Mouse (Mus musculus) urinary bladder, postnatal 25 days (tissue): Measurements from ENCODE around the gene Hpcal4.
A peak's percentile ranks its signal among the peaks of the same experiment; 100 is the strongest.
"Not testable (repeated sequence)": the region's sequence is repeated elsewhere in the genome, so short reads cannot be mapped to it uniquely, and the experiment has no call there.

Source experiments
- DNase-seq: peaks from one replicate; pipeline ENCODE4 v3.0.0; 2022; ENCODE audit warnings: low spot score

The Hpcal4 gene

DNA sequence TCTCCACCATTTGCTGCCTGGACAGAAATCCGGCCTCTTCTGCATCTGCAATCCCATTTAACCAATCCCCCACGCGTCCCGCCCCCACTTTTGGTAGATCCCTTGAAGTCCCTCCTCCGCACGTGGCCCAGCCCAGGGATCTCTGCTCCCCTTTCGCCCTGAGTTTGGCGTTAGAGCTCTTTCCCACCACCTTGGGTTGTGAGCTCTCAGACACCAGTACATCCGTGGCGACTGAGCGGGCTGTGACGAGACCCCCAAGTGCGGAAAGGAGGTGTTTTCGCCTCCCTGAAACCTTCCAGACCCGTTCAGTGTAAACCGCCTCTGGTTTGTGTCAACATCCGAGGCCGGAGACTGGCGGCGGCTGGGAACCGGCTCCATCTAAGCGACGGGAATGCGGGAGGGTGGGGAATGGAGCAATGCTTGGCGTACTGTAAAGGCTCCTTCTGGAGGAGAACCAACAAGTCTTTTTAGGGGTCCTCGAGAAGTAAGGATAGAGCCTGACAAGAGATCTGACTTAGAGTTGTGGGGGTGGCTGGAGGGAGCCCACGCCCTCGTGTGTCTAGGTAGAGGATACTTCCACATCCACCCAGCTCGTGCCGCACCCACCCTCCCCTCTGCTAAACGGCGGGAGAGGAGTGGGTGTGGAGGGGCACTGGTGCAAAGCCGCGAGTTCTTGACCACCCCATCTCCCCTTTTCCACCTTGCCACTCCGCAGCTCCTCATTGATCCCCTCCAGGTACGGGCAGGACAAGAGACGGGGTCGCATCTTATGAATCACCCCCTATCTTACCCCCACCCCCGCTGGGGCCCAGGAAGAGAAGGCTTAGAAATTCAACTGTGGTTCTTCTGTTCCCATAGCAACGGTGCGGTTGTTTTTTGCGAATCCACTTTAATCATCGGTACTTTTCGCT lies at the start of gene Hpcal4:
Gene Hpcal4, plus strand, starts transcription at position 900 of the 911 bp plus-strand sequence.
- no peak for DNase-seq

GRCm38 (mm10) chr4:123137551-123137950 lies 45.5 kb upstream of the Hpcal4 start:
- DNase-seq = no peak

DNA sequence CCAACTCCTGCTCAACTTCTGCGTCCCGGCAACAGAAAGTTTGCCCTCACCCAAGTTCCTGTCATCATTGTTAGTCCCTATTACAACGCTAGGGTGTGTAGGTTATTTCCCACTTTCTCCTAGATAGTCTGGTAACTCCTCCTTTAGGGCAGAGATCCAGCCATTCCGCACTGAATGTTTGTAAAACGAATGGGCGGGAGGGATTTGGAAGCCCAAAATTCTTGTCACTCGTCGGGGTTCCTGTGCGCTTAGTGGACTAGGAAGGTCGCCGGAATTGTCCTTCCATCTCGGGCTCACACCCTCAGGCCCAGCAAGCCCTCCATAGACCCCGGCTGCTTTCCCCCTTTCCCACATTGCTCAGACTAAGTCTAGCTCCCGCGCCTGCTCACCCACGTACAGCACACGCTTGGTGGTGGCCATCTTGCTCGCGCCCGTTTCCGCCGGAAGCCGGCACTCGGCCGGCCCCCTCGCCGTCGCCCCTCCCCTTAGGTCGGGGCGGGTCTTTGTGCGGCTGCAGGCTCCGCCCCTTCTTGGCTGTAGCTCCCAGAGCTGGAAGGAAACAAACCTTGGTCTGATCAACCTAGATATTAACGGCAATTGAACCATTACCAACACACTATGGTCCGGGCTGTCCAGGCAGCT lies 43.4 kb upstream of the Hpcal4 start, which contains the start of gene Ppie:
Gene Ppie, minus strand, starts transcription at position 439 of the 642 bp plus-strand sequence.
- peak; percentile 73 for DNase-seq

DNA sequence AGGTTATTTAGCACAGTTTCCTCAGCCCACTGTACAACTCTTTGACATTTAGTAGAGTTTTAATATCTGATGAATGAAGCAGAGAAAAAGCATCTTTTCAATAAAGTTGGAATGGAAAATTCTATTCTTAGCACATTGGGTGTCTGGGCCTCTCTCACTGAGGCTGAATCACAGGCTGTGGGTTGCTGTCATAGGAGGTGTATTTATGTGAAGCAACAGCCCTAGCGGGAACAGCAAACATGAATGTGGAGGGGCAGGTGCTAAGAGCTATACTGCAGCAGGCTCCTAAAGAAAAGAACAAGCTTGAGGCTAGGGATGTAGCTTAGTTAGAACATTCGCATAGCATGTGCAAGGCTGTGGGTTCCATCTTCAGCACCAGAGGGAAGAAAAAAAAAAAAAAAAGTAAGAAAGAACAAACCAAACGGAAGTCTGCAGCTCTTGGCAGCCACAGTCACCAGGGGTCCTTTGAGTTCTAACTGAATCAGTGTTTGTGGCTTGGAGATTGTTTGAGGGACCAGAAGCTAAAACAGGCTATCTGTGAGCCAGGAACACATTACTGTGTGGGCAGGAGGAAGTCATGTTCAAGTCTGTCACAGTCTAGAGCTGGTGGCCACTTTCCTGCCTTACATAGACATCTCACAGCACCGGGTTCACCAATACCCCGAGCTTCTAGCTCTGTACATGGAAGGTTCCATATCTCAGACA lies 35.4 kb upstream of the Hpcal4 start:
- no peak for DNase-seq

DNA sequence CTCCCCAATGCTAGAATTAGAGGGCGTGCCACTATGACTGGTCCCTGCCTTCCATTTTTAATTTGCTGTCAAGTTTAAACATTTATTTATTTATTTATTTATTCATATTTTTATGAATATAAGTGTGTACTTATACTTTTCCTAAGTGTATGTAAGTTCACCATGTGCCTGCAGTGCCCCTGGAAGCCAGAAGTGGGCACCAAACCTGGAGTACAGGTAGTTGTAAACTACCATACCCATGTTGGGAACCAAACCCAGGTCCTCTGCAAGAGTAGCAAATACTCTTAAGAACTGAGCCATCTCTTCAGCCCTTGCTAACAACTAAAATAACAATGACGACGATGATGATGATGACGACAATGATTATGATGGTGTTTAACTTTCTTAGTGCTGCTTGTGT lies 31.0 kb upstream of the Hpcal4 start:
- no peak for DNase-seq

DNA sequence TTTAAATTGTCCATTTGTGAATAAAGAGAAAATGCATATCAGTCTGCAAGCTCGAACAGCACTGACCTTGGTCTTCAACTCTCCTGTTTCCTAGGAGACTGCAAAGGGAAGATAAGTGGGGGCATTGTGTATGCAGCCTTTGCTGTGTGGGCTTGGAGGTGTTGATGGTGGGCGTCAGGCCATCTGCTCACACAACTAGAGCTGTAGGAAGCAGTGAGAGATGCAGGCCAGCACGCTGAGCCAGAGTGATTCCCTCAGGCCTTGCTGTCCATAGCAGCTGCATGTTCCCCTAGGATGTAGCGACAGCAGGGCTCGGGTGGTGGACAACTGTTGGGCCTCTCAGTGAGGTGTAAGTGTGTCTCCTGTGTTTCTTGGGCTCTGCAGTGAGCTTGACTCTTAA lies 30.1 kb upstream of the Hpcal4 start:
- DNase-seq = no peak

DNA sequence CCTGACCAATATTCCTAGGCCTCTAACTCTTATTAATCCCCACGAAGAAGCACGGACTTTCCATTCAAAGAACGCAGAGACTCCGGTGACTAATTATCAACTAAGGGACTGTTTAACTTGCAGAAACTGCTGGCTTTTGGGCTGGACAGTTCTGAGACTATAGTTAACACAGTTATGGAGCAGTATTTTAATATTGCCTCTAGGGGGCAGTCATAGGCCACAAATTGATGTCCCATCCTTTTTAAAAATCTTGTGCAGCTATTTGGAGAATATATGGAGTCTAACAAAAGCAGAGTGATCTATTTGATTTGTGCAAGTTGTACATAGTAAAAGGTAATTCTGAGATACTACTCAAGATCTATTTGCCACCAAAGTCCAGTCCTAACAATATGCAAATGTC lies 28.0 kb upstream of the Hpcal4 start:
- peak; percentile 8 for DNase-seq

DNA sequence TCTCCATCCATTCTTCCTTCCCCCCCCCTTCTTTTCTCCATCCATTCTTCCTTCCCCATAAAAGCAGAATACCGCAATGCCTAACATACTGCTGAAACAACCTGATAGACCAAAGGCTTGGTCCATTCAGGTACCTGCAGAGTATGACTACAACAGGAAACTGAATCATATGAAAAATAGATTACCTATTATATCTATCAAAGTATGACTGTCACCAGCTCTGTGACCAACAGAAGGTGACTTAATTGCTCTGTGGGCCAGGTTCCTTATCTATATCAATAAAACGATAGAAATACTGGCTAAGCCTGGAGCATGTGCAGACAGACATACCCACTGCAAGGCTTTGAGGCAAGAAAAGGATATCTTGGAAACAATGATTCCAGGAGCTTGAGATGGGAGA lies 27.6 kb upstream of the Hpcal4 start:
- no peak for DNase-seq

DNA sequence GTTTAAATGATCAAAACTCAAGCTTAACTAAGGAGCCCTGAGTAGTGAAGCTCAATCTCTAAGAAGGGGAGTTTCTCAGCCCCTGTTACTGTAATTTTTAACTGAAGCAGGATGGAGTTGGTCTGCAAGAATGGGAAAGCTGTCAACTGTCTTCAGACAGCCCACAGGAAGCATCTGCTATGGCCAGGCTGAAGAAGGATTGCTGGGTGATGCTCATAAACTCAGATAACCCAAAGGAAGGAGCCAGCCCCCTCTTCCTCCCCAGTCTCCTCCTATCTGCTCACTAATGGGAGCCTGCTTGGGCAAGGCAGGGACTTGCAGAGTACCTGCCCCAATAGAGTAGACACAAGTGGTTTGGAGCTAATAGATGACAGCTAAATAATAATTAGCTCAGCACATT lies 27.2 kb upstream of the Hpcal4 start:
- DNase-seq = no peak

GRCm38 (mm10) chr4:123160571-123160970 lies 22.5 kb upstream of the Hpcal4 start:
- no peak for DNase-seq

GRCm38 (mm10) chr4:123161251-123161650 lies 21.8 kb upstream of the Hpcal4 start:
- not testable (repeated sequence) for DNase-seq

- no peak for DNase-seq
These were observed 20.6 kb upstream of the Hpcal4 start for GRCm38 (mm10) chr4:123162305-123162917.

GRCm38 (mm10) chr4:123164157-123164556 lies 18.9 kb upstream of the Hpcal4 start:
- DNase-seq = no peak

- DNase-seq = no peak
These were observed 11.2 kb upstream of the Hpcal4 start for GRCm38 (mm10) chr4:123171811-123172210.

GRCm38 (mm10) chr4:123183239-123184056 lies 421 bp downstream of the Hpcal4 start:
- DNase-seq = peak; percentile 47

GRCm38 (mm10) chr4:123184816-123185215 lies 1.8 kb downstream of the Hpcal4 start:
- DNase-seq = no peak

GRCm38 (mm10) chr4:123192336-123192735 lies 9.3 kb downstream of the Hpcal4 start:
- no peak for DNase-seq

DNA sequence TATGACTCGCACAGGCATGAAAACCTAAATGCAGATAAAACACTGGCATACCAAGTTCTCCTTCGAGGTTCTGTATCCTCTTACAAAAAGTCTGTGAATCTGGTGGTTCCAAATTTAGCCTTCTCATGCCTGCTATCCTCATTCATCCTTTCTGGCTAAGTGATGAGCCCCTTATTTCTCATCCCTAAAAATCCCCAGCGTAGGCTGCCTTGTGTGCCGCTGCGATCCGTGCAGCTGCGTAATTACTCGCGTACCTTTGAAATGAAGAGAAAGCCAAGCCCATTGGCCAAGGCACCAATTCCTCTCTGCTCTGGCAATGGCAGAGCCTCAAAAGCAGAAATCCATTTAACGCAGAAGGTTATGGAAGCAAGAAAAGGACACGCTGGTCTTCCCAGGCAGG lies 10.8 kb downstream of the Hpcal4 start:
- no peak for DNase-seq

- DNase-seq = no peak
These were observed 13.7 kb downstream of the Hpcal4 start for GRCm38 (mm10) chr4:123196695-123197094.

GRCm38 (mm10) chr4:123200771-123201185 lies 17.8 kb downstream of the Hpcal4 start:
- DNase-seq = peak; percentile 72
